Mouse (Mus musculus): ENCODE data around the gene Mrps18c.

GRCm38 (mm10) chr5:100846599-100846920 lies 48.1 kb downstream of the Mrps18c start:
- TF ChIP-seq EP300 (IDR thresholded peaks at IDR 0.05; ENCODE audit: insufficient read depth, low read depth, low read length) = no peak
- no peak for TF ChIP-seq CTCF (IDR thresholded peaks at IDR 0.05)

Measured in heart, adult 2 months (tissue).